Mouse (Mus musculus) adrenal gland, adult (tissue): ENCODE results near the gene Oard1.

Source experiments
- DNase-seq, 2 experiments: peaks; one replicate each; pipeline ENCODE4 v3.0.0; 2022 to 2023; ENCODE audit warnings: low spot score in 1 of 2; ENCODE audit not compliant: inconsistent age in 2 of 2

The Oard1 gene

GRCm38 (mm10) chr17:48409380-48410298 is at the start of gene Oard1, which contains the start of gene Nfya:
TSS of gene Oard1 (plus strand) at chr17:48410014.
TSS of gene Nfya (minus strand) at chr17:48409906.
- DNase-seq: peak; percentile 100

GRCm38 (mm10) chr17:48360462-48360861 is 49.4 kb upstream of the Oard1 start:
- DNase-seq: no peak

- no peak for DNase-seq
Observed at GRCm38 (mm10) chr17:48362346-48362745, 47.5 kb upstream of the Oard1 start.

- DNase-seq: peak in 1 of 2 experiments; percentile 59
Observed at GRCm38 (mm10) chr17:48362966-48363365, 46.8 kb upstream of the Oard1 start.

- DNase-seq: no peak
Observed at GRCm38 (mm10) chr17:48363421-48363965, 46.3 kb upstream of the Oard1 start.

GRCm38 (mm10) chr17:48365511-48366155 is 44.2 kb upstream of the Oard1 start:
- no peak for DNase-seq

- DNase-seq: no peak
Observed at GRCm38 (mm10) chr17:48366806-48367205, 43.0 kb upstream of the Oard1 start.

GRCm38 (mm10) chr17:48371621-48372020 is 38.2 kb upstream of the Oard1 start:
- DNase-seq: no peak

GRCm38 (mm10) chr17:48372987-48373386 is 36.8 kb upstream of the Oard1 start:
- no peak for DNase-seq

GRCm38 (mm10) chr17:48376102-48376501 is 33.7 kb upstream of the Oard1 start:
- no peak for DNase-seq

- DNase-seq: no peak
Observed at GRCm38 (mm10) chr17:48379050-48379449, 30.8 kb upstream of the Oard1 start.

- no peak for DNase-seq
Observed at GRCm38 (mm10) chr17:48385786-48386461, 23.9 kb upstream of the Oard1 start.

- DNase-seq: no peak
Observed at GRCm38 (mm10) chr17:48388666-48389065, 21.1 kb upstream of the Oard1 start.

- no peak for DNase-seq
Observed at GRCm38 (mm10) chr17:48389442-48389841, 20.4 kb upstream of the Oard1 start.

- DNase-seq: no peak
Observed at GRCm38 (mm10) chr17:48391446-48391845, 18.4 kb upstream of the Oard1 start.

- no peak for DNase-seq
Observed at GRCm38 (mm10) chr17:48392616-48393015, 17.2 kb upstream of the Oard1 start.

- DNase-seq: no peak
Observed at GRCm38 (mm10) chr17:48401710-48402109, 8.1 kb upstream of the Oard1 start.

- DNase-seq: no peak
Observed at GRCm38 (mm10) chr17:48402751-48403150, 7.1 kb upstream of the Oard1 start.

- no peak for DNase-seq
Observed at GRCm38 (mm10) chr17:48403848-48404247, 6.0 kb upstream of the Oard1 start.

GRCm38 (mm10) chr17:48404706-48405105 is 5.1 kb upstream of the Oard1 start:
- DNase-seq: no peak

- no peak for DNase-seq
Observed at GRCm38 (mm10) chr17:48407154-48407553, 2.7 kb upstream of the Oard1 start.
